Mouse (Mus musculus): Measurements from ENCODE around the gene Hint2. TPM values are rescaled to one million over a fixed set of nuclear protein-coding genes. Genes with fewer than 3 reads are reported as not detected.
A peak's percentile ranks its signal among the peaks of the same experiment; 100 is the strongest.

Gene Hint2
- 100 to 1,000 TPM in 1 of 4 experiments, 10 to 100 TPM in 3; 80.8 to 112 (median 97.8) TPM for total RNA-seq (2022)

DNA sequence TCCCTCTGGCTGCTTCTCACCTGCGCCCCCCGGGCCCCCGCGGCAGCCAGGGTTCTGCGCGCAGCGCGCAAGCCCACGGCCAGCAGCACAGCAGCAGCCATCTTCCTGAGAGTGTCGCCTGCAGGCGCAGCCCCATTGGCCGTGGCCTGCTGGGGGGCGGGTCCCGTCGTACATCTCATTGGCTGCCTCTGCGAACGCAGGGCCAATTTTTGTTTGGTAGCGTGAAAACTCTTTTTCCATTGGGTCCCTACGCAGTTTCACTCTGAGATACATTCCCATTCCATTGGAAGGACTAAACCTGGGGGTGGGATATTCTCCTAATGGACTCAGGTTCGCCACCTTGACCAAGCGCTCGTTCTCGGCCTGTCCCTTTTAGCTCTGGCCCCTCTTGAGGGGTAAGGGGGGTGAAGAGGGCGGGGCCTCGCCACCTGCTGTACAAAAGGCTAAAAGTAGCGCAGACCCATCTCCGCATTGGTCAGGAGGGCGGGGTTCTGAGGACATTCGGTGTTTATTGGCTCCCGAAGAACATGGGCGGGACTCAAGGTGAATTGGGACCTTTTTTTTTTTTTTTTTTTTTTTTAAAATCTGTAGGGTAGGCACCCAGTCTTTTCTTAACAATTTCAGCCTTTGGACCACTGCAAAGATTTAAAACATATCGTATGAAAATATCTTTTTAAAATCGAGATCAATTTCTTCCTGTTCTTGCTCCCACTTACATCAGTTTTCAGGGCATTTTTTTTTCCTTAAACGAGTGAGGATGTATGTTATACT, at the start of gene Hint2:
TSS of gene Hint2 (minus strand) at position 128 of the 771 bp plus-strand sequence.
- peak; percentile 97 for DNase-seq

DNA sequence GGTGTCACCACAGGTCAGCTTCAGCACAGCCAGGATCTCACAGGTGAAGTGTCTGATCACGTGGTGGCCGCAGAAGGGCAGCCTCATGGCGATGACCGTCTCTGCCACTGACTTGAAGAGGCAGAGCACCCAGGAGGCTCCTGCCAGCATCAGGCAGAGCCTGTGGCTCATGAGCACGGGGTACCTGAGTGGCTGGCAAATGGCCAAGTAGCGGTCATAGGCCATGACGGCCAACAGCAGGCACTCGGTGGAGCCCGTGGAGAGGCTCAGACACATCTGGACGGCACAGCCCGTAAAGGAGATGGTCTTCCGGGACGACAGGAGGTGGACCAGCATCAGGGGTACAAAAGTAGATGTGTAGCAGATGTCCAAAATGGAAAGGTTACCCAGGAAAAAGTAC, 49.7 kb upstream of the Hint2 start:
- no peak for DNase-seq

DNA sequence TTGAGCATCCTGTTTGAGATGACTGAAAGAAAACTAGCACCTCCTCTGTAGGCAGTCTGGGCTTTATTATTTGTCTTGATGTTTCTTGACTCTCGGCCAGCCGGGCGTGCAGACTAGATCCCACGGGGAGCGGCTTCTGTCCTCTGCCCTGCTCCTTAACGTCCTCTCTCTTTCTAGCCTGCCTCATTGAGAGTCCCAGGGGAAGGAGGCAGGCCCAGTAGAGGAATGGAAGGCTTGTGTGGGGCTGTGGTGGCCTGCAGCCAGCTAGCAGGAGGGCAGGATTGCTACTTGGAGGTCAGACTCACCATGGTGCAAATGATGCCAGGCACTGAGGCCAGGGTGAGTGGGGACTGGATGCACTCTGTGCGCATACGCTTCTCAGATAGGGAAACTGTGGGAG, 47.6 kb upstream of the Hint2 start:
- no peak for DNase-seq

DNA sequence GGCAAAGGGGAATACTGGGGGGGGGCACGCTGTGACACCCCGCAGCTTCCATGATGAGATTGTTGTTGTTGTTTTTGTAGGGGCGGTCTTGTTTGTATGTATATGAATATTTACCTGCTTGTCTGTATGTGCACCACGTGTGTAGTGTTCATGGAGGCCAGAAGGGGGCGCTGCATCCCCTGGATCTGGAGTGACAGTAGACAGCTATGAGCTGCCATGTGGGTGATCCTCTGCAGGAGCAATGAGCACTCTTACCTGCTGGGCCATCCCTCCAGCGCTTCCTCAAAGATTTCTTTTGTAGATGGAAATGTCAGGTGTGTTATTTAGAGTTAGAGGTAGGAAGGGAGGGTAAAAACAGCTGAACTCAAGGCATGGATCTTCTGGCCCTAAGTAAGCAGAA, 47.2 kb upstream of the Hint2 start:
- DNase-seq, result no peak

DNA sequence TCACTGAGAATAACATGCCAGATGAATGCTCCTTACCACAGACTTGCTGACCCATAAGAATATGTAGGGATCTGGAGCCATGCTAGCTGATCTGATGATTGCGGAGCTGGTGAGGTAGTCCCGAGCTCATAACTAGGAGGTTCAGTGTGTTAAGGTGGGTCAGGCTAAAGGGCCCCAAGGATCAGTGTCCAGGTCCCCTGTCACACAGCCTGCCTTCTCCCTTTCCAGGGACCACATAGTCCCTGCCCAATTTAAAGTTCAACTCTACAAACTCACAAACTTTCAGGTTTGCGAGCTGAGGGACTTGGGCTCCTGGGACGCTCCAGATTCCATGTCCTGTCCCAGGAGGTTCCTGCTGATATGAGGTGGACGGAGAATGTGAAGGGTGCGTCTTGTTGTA, 44.4 kb upstream of the Hint2 start, which contains the start of gene Olfr70:
TSS of gene Olfr70 (minus strand) at position 101 of the 400 bp plus-strand sequence.
- no peak for DNase-seq

DNA sequence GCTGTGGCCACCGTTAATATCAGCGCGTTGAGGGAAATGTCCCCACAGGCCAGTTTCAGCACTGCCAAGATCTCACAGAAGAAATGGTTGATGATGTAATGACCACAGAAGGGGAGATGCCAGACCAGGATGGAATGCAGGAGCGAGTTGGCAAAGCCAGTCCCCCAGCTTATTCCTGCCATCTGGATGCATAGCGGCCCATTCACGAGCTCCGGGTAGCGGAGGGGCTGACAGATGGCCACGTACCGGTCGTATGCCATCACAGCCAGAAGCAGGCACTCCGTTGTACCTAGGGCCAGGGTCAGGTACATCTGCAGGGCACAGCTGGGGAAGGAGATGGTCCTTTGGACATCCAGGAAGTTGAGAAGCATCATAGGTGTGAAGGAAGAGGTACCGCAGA, 40.3 kb upstream of the Hint2 start:
- DNase-seq, result no peak

DNA sequence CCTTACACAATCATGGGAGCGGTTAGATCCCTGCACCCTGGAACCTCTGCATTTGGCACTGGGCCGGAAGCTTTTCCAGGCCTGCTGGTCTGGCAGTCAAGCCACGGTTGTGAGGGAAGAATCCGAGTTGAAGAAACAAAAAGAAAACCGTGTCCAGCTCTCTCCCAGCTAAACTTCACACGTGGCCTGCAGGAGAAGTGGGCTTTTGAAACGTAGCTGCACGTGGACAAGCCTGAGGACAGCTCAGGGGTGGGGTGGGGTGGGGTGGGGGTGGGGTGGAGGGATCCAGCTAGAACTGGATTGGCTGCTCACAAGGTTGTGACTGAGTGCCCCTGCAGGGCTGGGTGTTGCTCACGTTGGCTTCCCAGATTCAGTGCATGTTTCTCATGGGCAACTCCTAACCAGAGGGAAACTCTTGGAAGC, 39.0 kb upstream of the Hint2 start:
- DNase-seq, result no peak

DNA sequence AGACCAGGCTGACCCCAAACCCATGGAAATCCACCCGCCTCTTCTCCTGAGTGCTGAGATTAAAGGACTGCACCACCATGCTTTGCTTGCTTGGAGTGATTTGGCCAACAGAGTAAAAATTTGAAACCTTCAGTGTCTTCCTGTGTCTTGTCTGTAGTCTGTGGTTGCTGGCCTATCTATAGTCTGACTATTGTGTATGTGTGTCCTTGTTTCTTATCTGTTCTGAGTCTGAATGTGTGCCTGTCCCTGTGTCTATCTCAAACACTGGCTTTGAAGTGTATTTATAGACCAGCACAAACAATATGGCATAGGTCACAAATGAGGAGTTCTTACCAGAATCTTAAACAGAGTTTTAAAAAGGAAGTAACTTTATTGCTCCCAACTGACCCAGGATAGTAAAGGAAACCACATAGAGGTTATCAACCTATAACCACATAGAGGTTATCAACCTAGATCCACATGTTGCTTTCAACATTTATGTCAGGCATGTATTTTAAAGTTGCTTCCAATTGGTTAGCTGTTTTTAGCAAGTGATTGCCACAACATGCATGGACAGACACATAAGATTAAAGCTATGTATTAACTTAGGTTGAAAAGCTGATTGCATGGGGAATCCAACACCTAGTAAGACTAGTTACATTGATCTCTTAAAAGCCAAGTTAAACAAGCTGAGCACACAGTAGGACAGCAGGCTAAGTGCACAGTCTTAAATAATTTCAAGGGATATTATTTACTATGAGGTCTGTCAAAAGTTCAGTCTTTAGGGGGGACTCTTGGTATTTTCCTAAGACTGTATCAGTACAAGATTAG, 38.4 kb upstream of the Hint2 start:
- DNase-seq, result no peak

DNA sequence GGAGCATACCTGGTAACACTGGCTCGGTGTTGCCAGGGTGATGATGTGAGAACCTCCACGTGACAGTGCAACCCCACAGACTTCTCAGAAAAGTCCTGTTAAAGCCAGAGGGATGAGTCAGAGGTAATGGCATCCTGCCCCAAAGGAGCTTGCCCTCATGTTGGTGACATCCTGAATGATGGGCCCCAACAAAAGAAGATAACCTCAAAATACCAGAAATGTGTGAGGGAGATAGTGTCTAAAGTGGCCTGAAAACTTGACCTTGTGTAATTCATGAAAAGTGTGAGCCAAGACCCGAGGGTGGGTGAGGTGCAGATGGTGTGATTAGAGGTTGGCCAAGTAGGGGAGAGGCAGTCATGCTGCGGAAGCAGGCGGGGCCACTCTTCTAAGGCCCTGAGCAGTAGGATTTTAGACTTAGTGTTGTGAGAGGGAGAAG, 37.6 kb upstream of the Hint2 start:
- peak; percentile 67 for DNase-seq

DNA sequence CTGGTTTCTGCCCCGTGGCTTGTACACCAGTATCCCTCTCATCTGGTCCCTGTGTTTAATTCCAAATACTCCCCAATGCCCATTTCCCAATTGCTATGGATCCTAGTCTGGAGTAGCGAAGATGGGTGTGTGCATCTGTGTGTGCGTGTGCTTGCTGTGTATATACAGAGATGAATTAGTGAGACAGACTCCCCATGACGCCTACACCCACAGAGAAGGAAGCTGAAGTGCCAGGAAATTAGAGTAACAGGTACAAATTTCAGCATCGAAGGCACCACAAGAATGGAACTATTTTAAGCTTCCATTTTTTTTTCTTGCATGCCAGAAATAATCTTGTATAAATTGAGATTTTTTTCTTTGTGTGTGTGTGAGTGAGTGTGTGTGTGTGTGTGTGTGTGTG, 34.8 kb upstream of the Hint2 start:
- DNase-seq, result no peak

DNA sequence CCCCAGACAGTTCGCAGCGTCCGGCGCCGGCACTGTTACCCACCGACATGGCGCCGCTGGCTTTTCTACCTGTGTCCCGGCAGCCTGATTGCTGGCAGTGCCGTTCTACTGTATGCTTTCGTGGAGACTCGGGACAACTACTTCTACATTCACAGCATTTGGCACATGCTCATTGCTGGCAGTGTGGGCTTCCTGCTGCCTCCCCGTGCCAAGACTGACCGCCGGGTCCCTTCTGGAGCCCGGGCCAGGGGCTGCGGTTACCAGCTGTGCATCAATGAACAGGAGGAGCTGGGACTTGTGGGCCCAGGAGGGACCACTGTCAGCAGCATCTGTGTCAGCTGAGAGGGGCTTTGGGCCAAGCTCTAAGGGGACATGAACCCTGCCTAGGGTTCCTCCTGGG, 33.8 kb upstream of the Hint2 start:
- DNase-seq, result no peak

DNA sequence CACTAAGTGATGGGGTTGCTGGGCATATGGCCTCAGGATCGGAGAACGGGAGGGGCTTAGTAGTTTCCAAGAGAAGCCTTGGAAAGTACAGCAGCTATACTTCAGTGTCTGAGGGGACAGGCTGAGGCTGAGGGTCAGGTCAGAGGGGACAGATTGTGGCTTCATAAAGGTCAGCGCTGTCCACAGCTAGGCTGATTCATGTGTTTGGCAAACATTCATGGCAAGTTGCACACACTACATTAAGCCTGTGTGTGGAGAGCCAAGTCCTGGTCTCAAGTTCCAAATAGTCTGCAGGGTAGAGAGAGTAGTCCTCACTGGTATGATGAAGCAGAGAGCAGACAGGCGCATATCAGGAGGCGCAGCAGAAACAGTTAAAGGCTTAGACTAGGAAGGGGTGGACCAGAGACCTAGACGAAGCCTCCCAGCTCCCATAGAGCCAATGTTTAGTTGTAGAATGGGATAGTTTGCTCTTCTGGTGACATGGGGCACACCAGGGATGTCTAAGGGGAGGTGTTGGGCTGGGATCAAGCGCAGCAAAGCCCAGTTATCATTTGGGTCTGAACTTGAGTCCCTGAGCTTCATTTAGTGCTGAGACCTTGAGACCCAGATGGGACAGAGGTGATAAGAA, 23.3 kb upstream of the Hint2 start:
- DNase-seq, result peak; percentile 57

DNA sequence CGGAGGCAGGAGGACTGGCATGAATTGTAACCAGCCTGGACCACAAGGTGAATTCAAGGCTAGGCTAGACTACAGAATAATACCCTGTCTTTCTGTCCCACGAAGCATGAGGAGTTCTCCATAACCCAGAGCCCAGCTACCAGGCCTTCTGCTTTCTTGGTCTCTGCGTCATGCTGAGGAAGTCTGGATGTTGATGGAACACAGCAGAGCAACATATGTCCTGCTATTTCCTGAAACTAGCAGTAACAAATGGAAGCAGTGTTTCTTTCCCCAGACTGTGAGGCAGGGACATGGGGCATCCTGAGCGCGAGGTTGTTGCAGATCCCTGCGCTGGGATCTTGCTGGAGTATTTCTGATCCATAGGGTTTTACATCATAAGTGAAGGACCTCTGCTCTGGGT, 22.3 kb upstream of the Hint2 start:
- no peak for DNase-seq

DNA sequence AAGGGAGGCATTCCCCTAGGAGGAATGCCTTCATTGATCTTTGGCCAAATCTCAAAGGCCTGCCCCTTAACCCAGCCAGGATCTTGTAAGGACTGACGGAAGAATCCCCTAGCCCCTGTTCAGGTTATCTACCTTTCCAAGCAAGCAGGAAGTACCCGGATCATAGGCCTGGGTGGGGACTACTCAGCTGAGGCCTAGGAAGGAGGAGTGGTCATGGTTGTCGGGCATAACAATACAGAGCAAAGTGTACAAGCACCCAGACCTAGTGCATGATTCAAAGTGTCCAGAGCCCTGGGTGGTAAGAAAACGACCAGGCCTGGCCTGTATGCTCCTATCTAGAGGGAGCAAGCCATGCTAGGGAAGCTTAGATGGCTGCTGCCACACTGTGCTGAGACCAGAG, 19.3 kb upstream of the Hint2 start:
- no peak for DNase-seq

DNA sequence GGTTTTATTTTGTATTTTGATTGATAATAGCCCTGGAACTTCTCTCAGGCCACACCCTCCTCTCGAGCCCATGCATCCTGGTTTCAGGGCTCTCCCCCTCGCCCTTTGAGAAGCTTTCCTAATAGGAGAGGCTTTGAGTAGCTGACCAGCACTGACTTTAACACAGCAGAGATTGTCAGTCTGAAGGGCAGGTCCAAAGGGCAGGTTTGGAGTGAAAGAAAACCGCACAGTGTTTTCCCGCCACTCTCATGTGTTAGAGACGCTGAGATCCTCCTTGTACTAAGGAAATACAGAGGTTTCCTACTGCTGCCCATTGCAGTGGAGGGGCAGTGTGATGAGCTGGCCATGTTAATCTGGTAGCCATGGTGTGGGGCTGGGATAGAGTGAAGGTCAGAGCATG, 18.7 kb upstream of the Hint2 start:
- no peak for DNase-seq

DNA sequence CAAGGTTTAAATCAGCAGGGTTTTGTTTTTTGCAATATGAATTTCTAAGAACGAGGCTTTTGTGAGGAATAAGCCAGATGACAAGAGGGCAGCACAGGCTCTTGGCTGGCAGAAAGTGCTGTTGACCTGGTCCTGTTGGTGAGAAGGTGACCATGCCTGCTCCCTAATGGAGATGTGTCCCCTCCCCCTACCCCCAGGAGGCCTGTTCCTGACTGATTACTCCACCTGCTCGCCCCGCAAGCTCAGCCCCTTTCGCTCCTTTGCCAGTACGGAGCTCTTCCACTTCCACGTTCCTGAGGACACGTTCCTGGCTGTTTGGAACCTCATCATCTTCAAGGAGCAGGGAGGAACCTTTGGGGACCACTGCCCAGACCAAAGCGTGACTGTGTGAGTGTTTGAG, 17.4 kb upstream of the Hint2 start:
- DNase-seq, result no peak

DNA sequence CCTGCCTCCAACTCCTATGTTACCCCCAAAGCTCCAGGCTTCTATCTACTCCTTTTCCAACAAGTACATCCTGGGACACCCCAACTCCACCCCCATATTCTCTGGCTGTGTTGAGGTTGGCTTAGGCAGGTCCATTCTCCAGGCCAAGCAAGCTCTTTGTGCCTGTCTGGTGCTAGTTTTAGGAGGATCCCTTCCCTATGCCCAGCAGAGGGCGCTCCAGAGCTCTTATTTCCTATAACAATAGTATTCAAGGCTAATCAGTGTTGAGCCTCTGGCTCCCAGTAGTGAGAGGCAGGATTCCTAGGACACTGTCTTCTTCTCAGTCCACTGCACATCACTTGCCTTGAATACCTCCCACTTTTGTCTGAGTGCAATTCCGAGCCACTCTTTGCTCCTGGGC, 15.8 kb upstream of the Hint2 start:
- peak; percentile 77 for DNase-seq

DNA sequence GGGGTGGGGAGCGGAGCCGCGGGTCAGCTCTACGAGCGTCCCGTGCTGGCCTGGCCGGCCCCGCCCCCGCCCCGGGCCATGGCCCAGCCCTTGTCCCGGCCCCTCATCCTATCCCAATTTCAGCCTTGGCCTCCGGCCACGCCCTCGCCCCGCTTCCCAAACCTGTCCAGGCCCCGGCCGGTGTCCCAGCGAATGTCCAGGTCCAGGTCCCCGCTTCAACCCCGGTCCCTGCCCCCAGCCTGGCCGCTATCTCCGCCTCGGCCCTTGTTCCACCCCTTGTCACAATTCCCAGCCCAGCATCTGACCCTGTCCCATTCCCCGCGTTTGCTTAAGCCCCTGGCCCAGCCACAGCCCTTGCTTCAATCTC, 13.1 kb upstream of the Hint2 start:
- DNase-seq, result peak; percentile 69

DNA sequence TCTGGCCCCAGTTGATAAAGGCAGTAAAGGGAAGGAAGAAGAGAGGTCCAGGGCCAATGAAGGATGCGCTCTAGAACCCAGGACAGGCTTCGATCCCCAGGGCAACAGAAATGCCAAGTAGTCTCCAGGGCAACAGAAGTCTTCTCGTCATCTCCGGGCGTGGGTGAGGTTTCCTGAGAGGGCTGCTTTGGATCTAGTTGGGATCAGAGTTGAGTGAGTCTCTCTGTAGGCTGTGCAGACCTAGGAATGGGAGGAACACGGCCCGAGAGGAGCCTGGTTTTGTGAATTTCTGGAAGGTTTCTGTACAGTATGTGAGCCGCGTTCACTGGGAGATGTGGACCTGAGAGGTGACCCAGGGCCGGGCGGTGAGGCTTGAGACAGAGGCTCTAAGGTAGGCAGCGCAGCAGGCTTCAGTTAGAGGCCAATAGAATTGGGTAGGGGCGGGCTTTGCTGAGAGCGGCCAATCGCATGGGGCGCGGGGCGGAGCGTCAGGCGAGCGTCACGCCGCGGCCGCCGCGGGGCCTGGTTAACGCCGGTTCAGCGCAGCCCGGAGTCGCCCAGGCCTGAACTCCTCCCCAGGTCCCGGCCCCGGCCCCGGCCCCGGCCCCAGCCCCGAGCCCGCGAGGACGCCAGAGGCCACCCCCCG, 12.6 kb upstream of the Hint2 start, which contains the start of the genes Tmem8b and Fam221b:
TSS of gene Tmem8b (plus strand) at position 190 of the 646 bp plus-strand sequence.
TSS of gene Fam221b (minus strand) at position 364 of the 646 bp plus-strand sequence.
- peak; percentile 84 for DNase-seq

DNA sequence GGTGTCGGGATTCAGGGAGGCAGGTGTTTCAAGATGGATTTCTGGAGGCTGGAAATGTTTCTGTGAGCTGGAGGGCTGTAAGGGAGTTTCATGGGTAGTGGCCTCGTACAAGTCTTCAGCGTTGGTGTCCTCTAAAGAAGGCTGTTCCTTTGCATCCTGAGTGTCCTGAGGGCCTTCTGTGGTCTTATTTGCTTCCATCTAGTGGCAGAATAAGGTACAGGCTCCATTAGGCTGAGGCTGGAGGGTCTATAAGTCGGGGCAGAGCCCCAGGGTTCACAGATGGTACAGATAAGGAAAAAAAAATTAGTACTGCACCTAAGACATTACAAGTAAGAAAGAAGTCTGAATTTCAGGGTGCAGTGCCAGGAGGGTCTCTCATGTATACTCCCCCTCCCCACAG, 10.1 kb upstream of the Hint2 start:
- no peak for DNase-seq

DNA sequence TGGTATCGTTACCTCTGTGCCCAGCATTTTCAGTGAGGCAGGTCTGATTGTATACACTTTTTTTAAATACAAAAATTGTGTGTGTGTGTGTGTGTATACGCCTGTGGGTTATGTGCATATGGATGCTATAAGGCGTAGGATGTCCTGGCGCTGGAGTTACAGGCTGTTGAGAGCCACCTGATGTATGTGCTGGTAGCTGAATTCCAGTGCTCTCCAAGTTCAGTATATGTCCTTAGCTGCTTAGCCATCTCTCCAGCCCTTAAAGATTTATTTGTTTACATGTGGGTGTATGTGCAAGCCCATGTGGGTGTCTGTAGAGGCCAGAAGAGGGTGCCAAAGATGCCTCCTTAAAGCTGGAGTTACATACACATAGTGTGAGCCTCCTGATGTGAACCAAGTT, 880 bp upstream of the Hint2 start:
- no peak for DNase-seq

DNA sequence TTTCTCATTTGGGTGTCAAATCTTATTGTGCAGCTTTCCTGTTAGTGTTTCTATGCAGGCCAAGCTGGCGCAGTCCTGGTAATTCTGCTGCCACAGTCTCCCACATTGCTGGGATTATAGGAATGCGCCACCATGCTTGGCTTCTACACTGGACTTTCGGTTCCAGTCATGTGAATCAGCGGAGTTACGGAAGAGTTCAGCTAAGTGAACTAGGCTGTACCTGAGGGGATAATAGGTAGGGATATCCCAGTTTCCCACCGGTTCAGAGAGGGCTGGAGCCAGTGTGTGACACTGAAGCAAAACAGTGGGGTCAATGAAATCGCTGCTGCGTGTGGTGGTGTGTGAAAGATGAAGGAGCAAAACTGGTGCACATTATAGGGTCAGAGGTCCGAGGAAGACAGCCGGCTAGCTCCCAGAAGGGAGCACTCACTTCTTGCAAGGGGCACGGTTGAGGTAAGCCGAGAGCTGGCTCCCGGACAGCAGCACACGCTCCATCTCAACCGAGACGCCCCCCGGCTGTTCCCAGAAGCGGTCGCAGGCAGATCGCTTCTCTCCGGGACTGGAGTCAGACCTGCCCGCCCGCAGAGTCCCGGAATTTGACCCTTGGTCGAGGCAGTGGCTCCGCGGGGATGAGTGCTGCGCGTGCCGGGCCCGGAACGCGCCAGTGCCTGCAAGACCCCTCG, 469 bp downstream of the Hint2 start:
- no peak for DNase-seq

All from adrenal gland, adult 8-10 months (tissue).